Mouse (Mus musculus) embryonic stem cell, embryonic (primary cell): ENCODE results near the gene Ttyh1.

ENCODE experiments used
- CTCF ChIA-PET, 4 experiments: fragments of 300-600 bp in 2 of 4; fragments of 350-600 bp in 2 of 4; sonication (Branson Sonifier 250); formaldehyde crosslinking; loops; one replicate each; lab custom pipeline; 2022; ENCODE audit warnings: inconsistent platforms in 2 of 4; lab: Charles Lee
- POLR2A ChIA-PET, 4 experiments: fragments of 300-600 bp in 2 of 4; fragments of 350-600 bp in 2 of 4; sonication (Branson Sonifier 250); formaldehyde crosslinking; loops; one replicate each; lab custom pipeline; 2022; ENCODE audit warnings: antibody characterized with exemption in 4 of 4, inconsistent platforms in 1 of 4; lab: Charles Lee

Gene Ttyh1

DNA sequence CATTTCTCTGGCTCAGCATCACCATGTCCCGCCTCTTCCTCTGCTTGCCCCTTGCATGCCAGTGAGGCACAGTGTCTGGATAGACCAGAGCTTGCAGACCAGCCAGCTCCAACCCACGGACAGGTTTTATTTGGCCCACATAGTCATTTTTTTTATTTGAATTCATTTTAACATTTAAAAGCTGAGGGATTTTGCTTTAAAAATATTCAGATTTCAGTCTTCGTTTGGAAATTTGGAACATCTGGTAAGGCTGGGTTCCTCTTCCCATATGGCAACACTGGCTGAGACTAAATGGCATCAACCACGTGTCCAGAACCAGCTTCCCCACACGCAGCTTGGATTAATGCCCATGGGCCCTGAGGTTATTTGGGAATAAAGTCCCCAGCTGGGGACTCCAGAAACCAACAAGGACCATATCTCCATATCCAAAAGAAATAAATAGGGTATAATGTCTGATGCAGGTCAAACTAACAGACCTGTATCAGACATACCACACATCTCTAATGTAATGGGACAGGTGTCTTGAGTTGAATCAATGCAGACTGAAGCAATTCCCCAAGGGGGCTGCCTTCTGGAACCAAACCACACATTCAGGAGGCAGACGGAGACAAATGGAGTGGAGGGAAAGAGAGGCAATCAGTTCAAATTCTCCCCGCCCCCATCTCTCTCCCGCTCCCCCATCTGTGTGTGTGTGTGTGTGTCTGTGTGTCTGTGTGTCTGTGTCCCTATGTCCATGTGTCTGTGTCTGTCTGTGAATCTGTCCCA, 2.0 kb upstream of the Ttyh1 start:
- POLR2A ChIA-PET: interaction anchor here in 2 of 4 experiments (0.8 to 1.0 kb wide), 2 partner anchors 310 to 361 kb away, joined by 3 read pairs; no protein-coding TSS in a partner anchor

DNA sequence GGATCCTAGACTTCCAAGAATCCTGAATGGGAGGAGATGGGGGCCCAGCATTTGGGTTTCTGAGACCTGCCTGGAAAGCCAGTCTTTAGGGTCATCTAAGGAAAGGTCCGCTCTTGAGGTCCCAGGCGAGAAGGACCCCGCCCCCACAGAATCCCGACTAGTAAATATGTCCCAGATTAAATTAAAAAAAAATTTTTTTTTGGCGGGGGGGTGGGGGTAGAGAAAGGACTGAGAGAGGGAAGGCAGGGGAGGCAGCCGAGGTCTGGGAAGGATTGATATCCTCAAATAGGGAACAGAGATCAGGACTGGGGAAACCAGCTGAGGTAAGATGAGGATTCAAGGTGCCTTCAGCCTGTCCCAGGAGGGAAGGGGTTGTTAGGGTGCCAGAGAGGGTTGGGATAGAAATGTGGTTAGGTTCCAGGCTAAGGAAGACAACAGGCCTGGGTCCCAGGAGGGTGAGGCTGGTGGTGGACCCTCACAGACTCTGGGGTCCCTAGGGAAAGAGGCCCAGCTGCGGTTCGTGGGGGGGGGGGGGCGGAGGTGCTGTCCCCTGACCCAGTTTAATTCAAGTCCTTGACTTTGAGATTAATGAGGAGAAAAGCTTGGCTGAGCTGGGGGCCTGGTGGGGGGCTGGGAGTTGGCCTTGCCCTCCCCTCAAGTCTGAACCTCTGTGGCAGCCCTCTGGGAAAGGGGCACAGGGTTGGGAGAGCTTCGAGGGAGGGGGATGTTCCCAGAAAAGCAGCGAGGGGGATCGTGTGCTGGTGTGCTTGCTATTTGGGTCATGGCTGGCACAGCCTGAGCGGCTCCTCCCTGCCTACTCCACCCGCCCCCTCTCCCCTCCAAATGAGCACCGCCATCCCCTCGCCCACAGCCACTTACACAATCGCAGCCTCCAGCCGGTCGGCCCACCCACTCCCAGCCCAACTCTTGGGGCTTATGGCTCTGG, 1.0 kb downstream of the Ttyh1 start:
- ChIA-PET POLR2A (interaction anchor here in 3 of 4 experiments (0.5 to 9.6 kb wide), 12 partner anchors 8 to 634 kb away, joined by 3 to 273 read pairs (median 4); partner anchors contain the start of genes Leng8 (in 2 of the 3), Leng9 (in 1 of the 3), Mboat7 (in 1 of the 3) and Tsen34 (in 1 of the 3)), CTCF (interaction anchor here (0.6 to 2.1 kb wide), 14 partner anchors 11 to 1214 kb away, joined by 3 to 10 read pairs (median 3); partner anchors contain the start of genes Leng8 (in 1 of the 4), Leng9 (in 1 of the 4), Rpl28 (in 1 of the 4) and Tnni3 (in 1 of the 4))

More for the DNA sequence above, 2.0 kb upstream of the Ttyh1 start:
- CTCF ChIA-PET: interaction anchor here in 2 of 4 experiments (1.0 to 1.2 kb wide), 3 partner anchors 14 to 19 kb away, joined by 3 to 4 read pairs (median 3); partner anchors contain the start of gene Leng8 (in 1 of the 2)

DNA sequence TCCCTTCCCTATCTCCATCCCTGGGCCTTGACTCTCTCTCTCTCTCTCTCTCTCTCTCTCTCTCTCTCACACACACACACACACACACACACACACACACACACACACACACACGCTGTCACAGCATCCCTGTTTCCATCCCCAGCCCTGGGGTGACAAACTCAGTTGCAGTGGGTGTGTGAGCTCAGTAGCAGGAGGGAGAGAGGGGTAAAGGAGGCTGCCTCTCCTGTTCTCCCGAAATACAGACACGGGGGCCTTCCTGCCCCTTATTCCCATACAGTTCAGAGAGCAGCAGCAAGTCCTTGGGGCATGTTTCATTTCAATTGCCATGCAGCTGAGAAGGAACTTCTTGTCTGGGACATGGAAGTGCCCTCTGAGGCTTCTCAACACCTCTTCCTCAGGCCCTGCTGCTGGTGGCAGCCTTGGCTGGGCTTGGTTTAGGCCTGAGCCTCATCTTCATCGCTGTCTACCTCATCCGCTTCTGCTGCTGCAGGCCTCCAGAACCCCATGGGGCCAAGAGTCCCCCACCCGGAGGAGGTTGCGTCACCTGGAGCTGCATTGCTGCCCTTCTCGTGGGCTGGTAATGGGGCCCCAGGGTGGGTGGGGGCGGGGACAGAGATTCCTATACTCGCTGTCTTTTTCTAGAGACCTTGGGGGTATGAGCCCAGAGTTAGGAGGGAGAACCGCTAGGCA, 3.0 kb downstream of the Ttyh1 start:
- CTCF ChIA-PET: interaction anchor here in 2 of 4 experiments (0.9 to 1.7 kb wide), 2 partner anchors 9 to 305 kb away, joined by 3 to 5 read pairs; no protein-coding TSS in a partner anchor
- POLR2A ChIA-PET: interaction anchor here in 3 of 4 experiments (0.6 to 9.6 kb wide), 10 partner anchors 9 to 915 kb away, joined by 3 to 273 read pairs (median 4); partner anchors contain the start of genes Leng8 (in 2 of the 3), Cox6b2 (in 1 of the 3) and Leng9 (in 1 of the 3)

DNA sequence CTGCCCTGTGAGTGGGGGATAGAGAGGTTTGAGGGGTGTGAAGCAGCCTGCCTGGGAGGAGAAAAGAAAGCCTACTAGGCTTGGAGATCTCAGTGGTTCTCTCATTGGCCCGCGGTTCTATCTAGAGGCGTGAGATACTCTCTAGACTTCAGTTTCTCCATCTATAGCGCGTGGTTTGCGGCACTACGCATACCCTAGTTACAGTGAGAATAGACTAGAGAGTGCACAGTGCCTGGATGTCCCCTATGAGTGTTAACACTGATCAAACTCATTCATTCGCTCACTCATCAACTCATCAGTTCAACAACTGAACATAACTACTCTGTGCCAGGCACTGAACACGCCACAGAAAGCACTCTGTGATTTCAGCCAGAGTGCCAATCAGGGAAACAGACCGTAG, 3.6 kb downstream of the Ttyh1 start:
- POLR2A ChIA-PET: interaction anchor here in 3 of 4 experiments (0.7 to 9.6 kb wide), 13 partner anchors 8 to 630 kb away, joined by 3 to 273 read pairs (median 6); partner anchors contain the start of genes Leng8 (in 2 of the 3), Leng9 (in 2 of the 3), Cox6b2 (in 1 of the 3) and Mboat7 (in 1 of the 3)

DNA sequence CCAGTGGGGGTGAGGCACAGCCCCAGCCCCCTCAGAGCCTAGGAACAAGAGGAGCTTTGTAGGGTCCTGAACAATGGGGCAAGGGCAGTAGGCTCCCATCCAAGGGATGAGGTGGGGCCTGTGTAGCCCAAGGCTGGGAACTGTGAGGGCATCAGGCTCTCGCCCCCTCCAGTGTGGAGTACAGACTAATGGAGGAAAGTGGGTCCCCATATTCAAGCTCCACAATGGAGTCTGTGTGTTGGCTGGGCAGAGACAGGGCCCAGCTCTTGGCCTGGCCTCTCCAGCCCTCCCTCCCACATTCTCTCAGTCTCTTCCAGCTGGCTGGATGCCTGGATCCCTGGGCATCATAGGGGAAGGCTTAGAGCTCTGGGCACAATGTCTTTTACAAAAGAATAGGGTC, 4.5 kb downstream of the Ttyh1 start:
- POLR2A ChIA-PET: interaction anchor here in 3 of 4 experiments (0.7 to 9.6 kb wide), 35 partner anchors 11 to 689 kb away, joined by 3 to 273 read pairs (median 7); partner anchors contain the start of genes Leng8 (in 3 of the 3), Mboat7 (in 3 of the 3), Tsen34 (in 3 of the 3) and Cdc42ep5 (in 2 of the 3)
- CTCF ChIA-PET: interaction anchor here in 3 of 4 experiments (0.5 to 2.9 kb wide), 13 partner anchors 10 to 649 kb away, joined by 3 to 18 read pairs (median 5); partner anchors contain the start of genes Leng8 (in 2 of the 3), Ndufa3 (in 1 of the 3), Oscar (in 1 of the 3) and Tnni3 (in 1 of the 3)

More for the DNA sequence above, 3.6 kb downstream of the Ttyh1 start:
- CTCF ChIA-PET: interaction anchor here in 1 of 4 experiments (2.7 kb wide), 1 partner anchor 505 kb away, joined by 6 read pairs; the partner anchor contains the start of gene Ndufa3

DNA sequence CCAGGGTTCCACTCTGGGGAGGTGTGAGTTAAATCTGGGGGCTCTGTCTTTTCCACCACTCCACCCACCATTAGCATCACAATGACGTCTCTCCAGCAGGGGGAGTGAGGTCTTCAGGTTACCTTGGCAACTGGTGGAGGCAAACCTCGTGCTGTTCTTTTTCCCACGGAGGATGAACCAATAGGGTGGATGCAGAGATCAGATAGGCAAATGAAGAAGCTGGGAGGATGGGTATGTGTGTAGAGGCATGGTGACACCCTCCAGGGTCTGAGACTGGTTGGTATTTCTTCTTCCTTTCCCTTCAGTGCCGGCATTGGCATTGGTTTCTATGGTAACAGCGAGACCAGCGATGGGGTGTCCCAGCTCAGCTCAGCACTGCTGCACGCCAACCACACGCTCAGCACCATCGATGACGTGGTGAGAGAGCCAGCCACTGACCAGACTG, 5.1 kb downstream of the Ttyh1 start:
- POLR2A ChIA-PET: interaction anchor here (0.6 to 9.6 kb wide), 74 partner anchors 9 to 890 kb away, joined by 3 to 273 read pairs (median 4); partner anchors contain the start of genes Leng8 (in 4 of the 4), Cdc42ep5 (in 3 of the 4), Leng9 (in 3 of the 4) and Mboat7 (in 3 of the 4)
- CTCF ChIA-PET: interaction anchor here in 3 of 4 experiments (0.7 to 2.9 kb wide), 22 partner anchors 10 to 508 kb away, joined by 3 to 21 read pairs (median 5); partner anchors contain the start of genes Leng8 (in 3 of the 3), Tnni3 (in 2 of the 3), Cdc42ep5 (in 1 of the 3) and Ndufa3 (in 1 of the 3)

DNA sequence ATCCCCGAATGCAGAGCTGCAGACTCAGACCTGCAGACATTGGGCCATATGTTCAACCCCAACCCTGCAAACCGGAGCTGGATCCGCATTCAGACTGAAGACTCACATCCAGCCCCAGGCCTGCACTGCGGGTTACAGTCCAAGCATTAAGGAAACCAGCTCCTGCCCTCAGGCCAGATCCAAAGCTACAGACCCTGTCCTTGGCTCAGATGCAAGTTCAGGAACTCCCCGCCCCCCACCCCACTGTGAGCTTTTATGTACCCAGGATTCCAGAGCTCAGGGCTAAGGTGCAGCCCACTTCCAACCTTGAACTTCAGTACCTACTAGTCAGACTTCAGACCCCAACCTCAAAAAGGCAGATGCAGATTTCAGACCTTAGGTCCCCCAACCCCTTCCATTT, 5.6 kb downstream of the Ttyh1 start:
- POLR2A ChIA-PET: interaction anchor here (0.6 to 9.6 kb wide), 84 partner anchors 9 to 941 kb away, joined by 3 to 273 read pairs (median 4); partner anchors contain the start of genes Leng8 (in 4 of the 4), Cdc42ep5 (in 3 of the 4), Leng9 (in 3 of the 4) and Mboat7 (in 3 of the 4)

DNA sequence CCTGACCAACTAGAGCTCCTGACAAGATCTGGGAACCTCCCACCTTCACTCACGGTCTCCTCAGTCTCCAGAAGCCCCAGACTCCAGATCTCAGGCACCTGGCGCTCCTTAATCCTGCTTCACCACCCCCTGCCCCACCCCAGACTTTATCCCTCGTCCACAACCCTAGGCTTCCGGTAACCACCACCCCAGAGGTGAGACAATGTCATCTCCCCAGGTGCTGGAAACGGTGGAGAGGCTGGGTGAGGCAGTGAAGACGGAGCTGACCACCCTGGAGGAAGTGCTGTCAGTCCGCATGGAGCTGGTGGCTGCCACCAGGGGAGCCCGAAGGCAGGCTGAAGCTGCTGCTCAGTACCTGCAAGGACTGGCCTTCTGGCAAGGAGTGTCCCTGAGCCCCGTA, 6.1 kb downstream of the Ttyh1 start:
- CTCF ChIA-PET: interaction anchor here (0.5 to 2.9 kb wide), 32 partner anchors 11 to 675 kb away, joined by 3 to 21 read pairs (median 5); partner anchors contain the start of genes Leng8 (in 3 of the 4), Rdh13 (in 2 of the 4), Cdc42ep5 (in 1 of the 4) and Dnaaf3 (in 1 of the 4)
- POLR2A ChIA-PET: interaction anchor here (0.6 to 9.6 kb wide), 79 partner anchors 9 to 941 kb away, joined by 3 to 273 read pairs (median 4); partner anchors contain the start of genes Leng8 (in 4 of the 4), Cdc42ep5 (in 3 of the 4), Cnot3 (in 3 of the 4) and Leng9 (in 3 of the 4)

More for the DNA sequence above, 5.6 kb downstream of the Ttyh1 start:
- CTCF ChIA-PET: interaction anchor here (0.5 to 2.9 kb wide), 32 partner anchors 9 to 675 kb away, joined by 3 to 21 read pairs (median 5); partner anchors contain the start of genes Leng8 (in 3 of the 4), Rdh13 (in 2 of the 4), Tnni3 (in 2 of the 4) and Cdc42ep5 (in 1 of the 4)

DNA sequence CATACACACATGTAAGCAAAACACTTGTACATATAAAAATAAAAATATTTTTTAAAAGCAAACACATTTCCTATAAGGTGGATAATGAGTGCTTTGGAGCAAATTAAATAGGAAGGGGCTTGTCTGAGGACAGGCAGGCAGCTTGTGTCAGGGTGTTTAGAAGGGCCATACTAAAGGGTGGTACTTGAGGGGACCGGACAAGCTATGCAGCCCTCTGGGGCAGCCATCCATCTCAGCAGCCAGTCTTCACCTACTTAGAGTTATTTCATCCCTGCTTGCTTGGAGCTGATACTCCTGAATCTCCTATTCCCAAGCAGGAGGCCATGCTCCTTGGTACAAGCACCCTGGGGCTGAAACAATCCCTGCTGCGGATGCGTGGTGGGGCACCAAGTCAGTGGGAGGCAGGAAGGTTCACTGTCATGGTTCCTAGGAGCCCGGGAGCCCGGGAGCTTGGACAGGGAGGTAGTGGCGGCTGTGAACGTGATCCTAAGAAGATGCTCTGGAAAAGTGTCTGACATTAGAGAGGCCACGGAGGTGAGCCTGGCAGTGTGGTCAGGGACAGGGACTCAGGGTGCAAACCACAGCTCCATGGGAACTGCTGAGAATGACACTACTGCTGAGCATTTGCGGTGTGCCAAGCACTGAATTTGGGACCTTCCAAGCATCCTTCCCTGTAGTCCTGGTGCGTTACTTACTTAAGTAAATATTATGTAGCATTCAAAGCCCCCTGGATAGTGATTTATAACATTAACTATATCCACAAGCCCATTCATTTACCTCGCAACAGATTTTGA, 8.0 kb downstream of the Ttyh1 start:
- ChIA-PET POLR2A (interaction anchor here in 3 of 4 experiments (2.6 to 9.6 kb wide), 8 partner anchors 9 to 434 kb away, joined by 10 to 273 read pairs (median 26); partner anchors contain the start of genes Leng8 (in 3 of the 3), Leng9 (in 2 of the 3), Cdc42ep5 (in 1 of the 3) and Mboat7 (in 1 of the 3)), CTCF (no interaction called here)

DNA sequence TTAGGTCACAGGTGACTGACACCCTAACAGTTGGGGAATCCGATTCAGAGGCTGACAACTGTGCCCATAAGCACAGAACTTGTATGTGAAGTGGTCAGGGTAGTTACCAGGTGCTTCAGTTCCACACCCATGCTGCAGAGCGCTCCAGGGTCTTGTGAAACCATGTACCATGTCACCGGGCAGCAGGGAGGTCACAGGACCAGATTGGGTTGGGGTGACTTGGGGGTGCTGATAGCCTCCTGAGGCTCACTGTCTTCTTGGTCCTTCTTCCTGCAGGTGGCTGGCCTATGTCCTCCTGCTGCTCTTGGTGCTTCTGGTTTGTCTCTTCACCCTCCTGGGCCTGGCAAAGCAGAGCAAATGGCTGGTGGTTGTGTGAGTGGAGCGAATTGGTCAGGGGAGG, 8.7 kb downstream of the Ttyh1 start:
- POLR2A ChIA-PET: interaction anchor here in 2 of 4 experiments (1.2 to 9.6 kb wide), 4 partner anchors 8 to 18 kb away, joined by 4 to 273 read pairs (median 90); partner anchors contain the start of genes Leng8 (in 2 of the 2), Leng9 (in 1 of the 2) and Ttyh1 (in 1 of the 2)
- CTCF ChIA-PET: no interaction called here

DNA sequence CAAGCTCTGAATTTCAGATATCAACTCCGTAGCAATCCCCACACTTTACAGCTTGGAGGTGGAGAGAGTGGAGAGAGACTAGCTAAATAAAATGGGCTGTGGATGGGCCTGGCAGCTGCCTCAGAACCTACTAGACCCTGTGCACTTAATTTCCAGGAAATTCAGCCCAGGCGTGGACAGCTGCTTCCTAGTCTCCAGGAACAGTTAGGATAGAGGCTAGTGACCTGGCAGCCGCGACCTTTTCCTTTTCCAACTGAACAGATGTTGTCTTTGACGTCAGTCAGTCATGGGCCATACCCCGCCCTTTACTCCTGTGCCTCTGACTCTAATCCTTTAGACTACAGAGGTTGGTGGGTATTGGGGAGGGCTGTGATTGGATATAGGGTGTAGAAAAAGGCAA, 9.7 kb downstream of the Ttyh1 start:
- CTCF ChIA-PET: interaction anchor here in 2 of 4 experiments (0.7 kb wide), 2 partner anchors 343 to 397 kb away, joined by 3 to 4 read pairs; no protein-coding TSS in a partner anchor
- POLR2A ChIA-PET: interaction anchor here in 3 of 4 experiments (0.5 to 2.0 kb wide), 8 partner anchors 10 to 830 kb away, joined by 3 to 11 read pairs (median 4); partner anchors contain the start of genes Ppp1r12c (in 1 of the 3), Tsen34 (in 1 of the 3) and Ttyh1 (in 1 of the 3)

DNA sequence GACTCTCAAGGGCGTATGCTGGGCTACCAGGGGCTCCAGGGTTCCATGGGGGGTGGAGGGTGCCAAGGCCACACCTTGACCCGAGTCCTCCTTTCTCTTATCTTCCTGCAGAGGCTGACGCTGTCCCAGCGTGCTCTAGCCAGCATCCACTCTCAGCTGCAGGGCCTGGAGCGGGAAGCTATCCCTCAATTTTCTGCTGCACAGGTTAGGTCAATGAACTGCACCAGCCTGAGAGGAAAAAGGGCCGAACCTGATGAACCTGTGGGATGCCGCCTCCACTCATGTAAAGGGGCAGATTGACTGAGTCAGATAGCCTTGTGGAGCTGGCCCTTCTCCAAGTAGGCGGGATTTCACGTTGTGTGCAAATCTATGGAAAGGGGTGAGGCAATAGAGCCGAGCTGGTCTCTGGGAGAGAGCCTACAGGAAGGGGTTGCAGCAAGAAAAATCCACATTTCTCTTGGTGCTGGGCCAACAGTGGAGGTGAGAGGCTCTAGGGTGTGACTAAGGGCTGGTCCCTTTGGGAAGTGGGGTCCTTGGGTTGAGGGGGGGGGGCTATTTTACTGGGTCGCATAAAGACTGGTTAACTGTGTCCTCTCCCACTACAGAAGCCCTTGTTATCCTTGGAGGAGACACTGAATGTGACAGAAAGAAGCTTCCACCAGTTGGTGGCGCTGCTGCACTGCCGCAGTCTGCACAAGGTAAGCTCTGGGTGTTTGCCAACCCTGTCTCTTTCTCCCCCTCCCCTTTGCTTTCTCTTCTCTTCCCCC, 11.7 kb downstream of the Ttyh1 start:
- POLR2A ChIA-PET: interaction anchor here in 3 of 4 experiments (0.6 to 2.5 kb wide), 34 partner anchors 8 to 799 kb away, joined by 3 to 11 read pairs (median 5); partner anchors contain the start of genes Cdc42ep5 (in 2 of the 3), Leng9 (in 2 of the 3), Cnot3 (in 1 of the 3) and Leng1 (in 1 of the 3)

DNA sequence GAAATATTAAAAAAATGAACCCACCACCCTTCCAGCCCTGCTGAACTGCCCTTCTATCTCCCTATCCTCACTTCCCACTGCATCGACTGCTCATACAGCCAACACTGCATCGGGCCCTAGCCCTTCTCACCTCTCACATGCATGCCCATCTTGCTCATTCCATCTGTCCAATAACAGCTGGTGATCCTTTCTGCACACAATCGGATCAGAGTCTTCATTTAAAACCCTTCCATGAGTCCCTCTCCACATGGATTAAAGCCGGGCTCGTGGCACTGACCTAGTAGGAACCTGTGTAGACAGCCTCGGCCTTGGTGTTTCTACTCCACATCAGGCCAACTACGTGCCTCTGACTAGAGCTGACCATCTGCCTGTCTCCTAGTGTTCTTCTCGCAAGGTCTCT, 12.8 kb downstream of the Ttyh1 start:
- ChIA-PET CTCF (interaction anchor here in 3 of 4 experiments (0.5 to 3.9 kb wide), 10 partner anchors 12 to 342 kb away, joined by 3 to 31 read pairs (median 8); partner anchors contain the start of genes Rdh13 (in 1 of the 3) and Ttyh1 (in 1 of the 3)), POLR2A (interaction anchor here in 3 of 4 experiments (1.3 to 18.6 kb wide), 6 partner anchors 9 to 465 kb away, joined by 3 to 273 read pairs (median 7); partner anchors contain the start of genes Leng9 (in 1 of the 3) and Ttyh1 (in 1 of the 3))

More for the DNA sequence above, 11.7 kb downstream of the Ttyh1 start:
- CTCF ChIA-PET: interaction anchor here (0.6 to 3.9 kb wide), 65 partner anchors 10 to 893 kb away, joined by 3 to 31 read pairs (median 4); partner anchors contain the start of genes Leng9 (in 1 of the 4), Mboat7 (in 1 of the 4), Rdh13 (in 1 of the 4) and Tnni3 (in 1 of the 4)
